Mouse (Mus musculus) heart, adult 2 months (tissue): ENCODE measurements at regions not wholly inside any gene's neighbourhood (a gene's known extent, or its start where the extent isn't known, plus 50 kb on each side); places are given as distances from the start of the nearest gene placed in this dataset.

Source experiments
- CTCF ChIP-seq: fragments of 200-600 bp; IDR thresholded peaks from 2 replicates; pipeline ENCODE4 v1.8.1; 2022; ENCODE audit warnings: antibody characterized with exemption, mild to moderate bottlenecking, moderate library complexity
- EP300 ChIP-seq: fragments of 200-500 bp; IDR thresholded peaks from 2 replicates; pipeline ENCODE4 v1.6.1; 2011; ENCODE audit warnings: low read depth, low read length, control low read depth; ENCODE audit not compliant: insufficient read depth
- POLR2A ChIP-seq: fragments of 200-500 bp; IDR thresholded peaks from 2 replicates; pipeline ENCODE4 v1.6.1; 2011; ENCODE audit warnings: mild to moderate bottlenecking, low read depth, low read length, control low read depth; ENCODE audit not compliant: insufficient read depth

- no peak for TF ChIP-seq POLR2A
- TF ChIP-seq CTCF, result no peak
- no peak for TF ChIP-seq EP300
Observed at GRCm38 (mm10) chr3:49520088-49520487, 237.0 kb downstream of the Pcdh18 start.
